Mouse (Mus musculus) kidney, embryonic 15.5 days (tissue): Measurements from ENCODE around the gene Pramef17. TPM values are rescaled to one million over a fixed set of nuclear protein-coding genes. Genes with fewer than 3 reads are reported as not detected.
"Not testable (repeated sequence)": the region's sequence is repeated elsewhere in the genome, so short reads cannot be mapped to it uniquely, and the experiment has no call there.

Experiments
- ATAC-seq: fragments of 200-750 bp; cut with Nextera tagmentation; replicated peaks from 2 replicates; pipeline ENCODE4 v1.8.0; 2017; ENCODE audit warnings: moderate TSS enrichment; ENCODE audit not compliant: low FRiP score
- H3K27ac ChIP-seq: fragments of 300-500 bp; sonication (generic); 2 replicates; pipeline ENCODE4 v1.5.1; 2015; ENCODE audit warnings: mild to moderate bottlenecking, inconsistent platforms
- H3K27me3 ChIP-seq: fragments of 300-500 bp; sonication (generic); 2 replicates; pipeline ENCODE4 v1.6.1; 2015; ENCODE audit warnings: inconsistent platforms
- H3K36me3 ChIP-seq: fragments of 300-500 bp; sonication (generic); 2 replicates; pipeline ENCODE4 v1.6.1; 2015; ENCODE audit warnings: inconsistent platforms
- H3K4me1 ChIP-seq: fragments of 300-500 bp; sonication (generic); 2 replicates; pipeline ENCODE4 v1.6.1; 2015; ENCODE audit warnings: inconsistent platforms
- H3K4me2 ChIP-seq: fragments of 300-500 bp; sonication (generic); 2 replicates; pipeline ENCODE4 v1.6.1; 2015; ENCODE audit warnings: moderate library complexity, mild to moderate bottlenecking, inconsistent platforms
- H3K4me3 ChIP-seq: fragments of 300-500 bp; sonication (generic); replicated peaks from 2 replicates; pipeline ENCODE4 v1.5.1; 2015; ENCODE audit warnings: mild to moderate bottlenecking, inconsistent platforms
- H3K9ac ChIP-seq: fragments of 300-500 bp; sonication (generic); 2 replicates; pipeline ENCODE4 v1.6.1; 2015; ENCODE audit warnings: mild to moderate bottlenecking, inconsistent platforms
- H3K9me3 ChIP-seq: fragments of 300-500 bp; sonication (generic); replicated peaks from 2 replicates; pipeline ENCODE4 v1.6.1; 2016; ENCODE audit warnings: inconsistent platforms
- WGBS: fragments of 180-500 bp; shearing (Covaris S2); methylation state at CpG from one replicate; pipeline ENCODE4 v1.1.7; 2015; ENCODE audit warnings: mixed read lengths; 5-methylcytosine and 5-hydroxymethylcytosine counted together
- polyA plus RNA-seq: library from polyadenylated mRNA; unstranded; fragments of >200 nt; fragmentation: Nextera tagmentation; extraction: Ambion mirVana; gene quantifications from 2 replicates; pipeline ENCODE4 v1.2.1, GENCODE M21; 2015

The Pramef17 gene
- polyA plus RNA-seq, result not detected in 2 replicates

DNA sequence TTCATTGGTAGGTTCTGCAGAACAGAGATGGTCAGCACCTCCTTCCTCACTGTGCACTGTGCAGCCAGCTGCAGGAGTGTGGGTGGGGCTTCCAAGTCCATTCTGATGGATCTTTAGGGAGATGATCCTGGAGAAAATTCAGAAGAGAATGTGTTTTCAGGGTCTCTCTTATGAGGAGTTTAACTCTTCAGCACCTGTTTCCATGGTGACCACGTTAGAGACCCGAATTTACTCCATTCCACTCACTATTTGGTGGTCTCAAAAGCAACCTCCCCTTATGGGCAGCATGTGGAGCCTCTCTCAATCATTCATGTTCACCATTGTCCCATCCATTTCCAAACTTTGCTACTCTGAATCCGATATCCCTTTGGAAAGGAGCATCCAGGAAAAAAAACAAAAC lies at the start of gene Pramef17:
TSS of gene Pramef17 (minus strand) at position 101 of the 400 bp plus-strand sequence.
- H3K27ac ChIP-seq, H3K36me3 ChIP-seq, H3K9me3 ChIP-seq, H3K4me2 ChIP-seq, H3K4me1 ChIP-seq, H3K4me3 ChIP-seq, H3K9ac ChIP-seq, H3K27me3 ChIP-seq, ATAC-seq: not testable (repeated sequence)
- 63% methylated on average over 3 of the region's 3 CpGs for WGBS

DNA sequence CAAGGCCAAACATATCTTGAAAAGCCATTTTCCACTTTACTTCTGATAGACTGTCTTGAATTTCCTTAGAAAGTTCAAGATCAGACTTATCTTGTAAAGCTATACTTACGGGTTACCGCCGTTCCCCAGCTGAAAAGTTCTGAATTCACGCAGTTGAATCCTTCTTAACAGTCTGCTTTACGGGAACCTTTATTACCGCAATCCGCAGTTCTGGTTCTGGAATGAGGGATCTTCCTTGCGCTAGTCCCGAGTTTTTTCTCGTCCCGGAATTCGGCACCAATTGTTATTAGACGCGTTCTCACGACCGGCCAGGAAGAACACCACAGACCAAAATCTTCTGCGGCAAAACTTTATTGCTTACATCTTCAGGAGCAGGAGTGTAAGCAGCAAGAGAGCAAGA lies 6.0 kb downstream of the Pramef17 start:
- H3K4me1 ChIP-seq, H3K4me2 ChIP-seq, H3K9me3 ChIP-seq, H3K27ac ChIP-seq, ATAC-seq, H3K9ac ChIP-seq, H3K27me3 ChIP-seq, H3K4me3 ChIP-seq, H3K36me3 ChIP-seq: not testable (repeated sequence)
- WGBS, result 96% methylated on average over 17 of the region's 17 CpGs

DNA sequence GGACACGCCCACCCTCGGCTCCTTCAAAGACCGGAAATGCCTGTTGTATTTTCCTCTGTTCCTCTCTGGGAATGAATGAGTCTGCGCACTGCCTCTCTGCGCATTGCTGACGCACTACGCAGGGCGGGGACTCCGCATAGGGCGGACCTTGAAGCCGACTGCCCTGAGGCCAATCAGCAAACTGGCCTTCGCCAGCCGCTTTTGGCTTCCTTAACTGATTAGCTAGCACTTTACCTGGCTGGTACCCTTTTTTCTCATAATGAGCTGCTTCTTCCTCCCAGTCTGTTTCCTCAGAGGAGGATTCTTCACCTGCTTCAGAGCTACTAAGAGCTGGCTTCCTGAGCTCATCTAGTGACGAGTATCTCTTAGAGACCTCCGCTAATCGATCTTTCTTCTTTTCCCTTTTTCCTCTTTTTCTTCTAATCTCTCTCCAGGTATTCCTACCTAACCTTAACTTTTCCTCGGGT lies 6.7 kb downstream of the Pramef17 start:
- H3K4me2 ChIP-seq, H3K36me3 ChIP-seq, H3K9ac ChIP-seq, H3K4me3 ChIP-seq, H3K27ac ChIP-seq, ATAC-seq, H3K4me1 ChIP-seq, H3K9me3 ChIP-seq, H3K27me3 ChIP-seq: not testable (repeated sequence)
- 90% methylated on average over 10 of the region's 17 CpGs for WGBS

DNA sequence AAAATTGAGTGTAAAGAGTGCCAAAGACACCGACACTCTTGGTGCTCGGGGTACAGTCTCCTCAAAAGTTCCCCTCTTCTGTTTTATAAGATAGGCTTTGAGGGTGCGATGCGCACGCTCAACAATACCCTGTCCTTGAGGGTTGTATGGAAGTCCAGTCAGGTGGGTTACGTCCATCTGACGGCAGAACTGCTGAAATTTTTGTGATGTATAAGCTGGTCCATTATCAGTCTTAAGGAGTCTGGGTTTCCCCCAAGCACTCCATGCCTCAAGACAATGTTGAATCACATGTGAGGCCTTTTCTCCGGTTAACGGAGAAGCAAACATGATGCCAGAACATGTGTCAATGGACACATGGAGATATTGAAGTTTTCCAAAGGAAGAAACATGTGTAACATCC lies 8.4 kb downstream of the Pramef17 start:
- H3K27ac ChIP-seq, H3K4me2 ChIP-seq, ATAC-seq, H3K9ac ChIP-seq, H3K4me3 ChIP-seq, H3K4me1 ChIP-seq, H3K36me3 ChIP-seq, H3K27me3 ChIP-seq, H3K9me3 ChIP-seq: not testable (repeated sequence)
- 93% methylated on average over 4 of the region's 9 CpGs for WGBS

DNA sequence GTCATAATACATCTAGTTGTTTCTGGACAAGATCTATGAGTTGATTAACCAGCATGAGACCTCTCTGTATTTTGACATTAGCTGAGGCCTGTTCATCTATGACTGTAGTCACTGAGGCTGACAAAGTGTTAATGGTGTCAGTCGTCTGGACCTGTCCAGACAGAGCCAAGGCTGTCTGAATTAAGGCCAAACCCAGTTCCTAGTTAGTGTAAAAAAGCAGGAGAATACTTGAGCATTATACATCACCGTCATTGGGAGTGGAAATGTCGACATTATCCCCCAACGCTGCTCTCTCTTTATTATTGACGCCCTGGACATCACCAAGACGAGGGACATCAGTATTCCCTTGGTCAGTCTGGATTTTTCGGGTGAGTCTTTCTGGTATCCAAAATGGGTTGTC lies 9.0 kb downstream of the Pramef17 start:
- not testable (repeated sequence) for H3K9me3 ChIP-seq, ATAC-seq, H3K27me3 ChIP-seq, H3K27ac ChIP-seq, H3K4me3 ChIP-seq, H3K9ac ChIP-seq, H3K36me3 ChIP-seq, H3K4me2 ChIP-seq, H3K4me1 ChIP-seq
- WGBS, result no CpG with 5 or more reads among the region's 7 CpGs

DNA sequence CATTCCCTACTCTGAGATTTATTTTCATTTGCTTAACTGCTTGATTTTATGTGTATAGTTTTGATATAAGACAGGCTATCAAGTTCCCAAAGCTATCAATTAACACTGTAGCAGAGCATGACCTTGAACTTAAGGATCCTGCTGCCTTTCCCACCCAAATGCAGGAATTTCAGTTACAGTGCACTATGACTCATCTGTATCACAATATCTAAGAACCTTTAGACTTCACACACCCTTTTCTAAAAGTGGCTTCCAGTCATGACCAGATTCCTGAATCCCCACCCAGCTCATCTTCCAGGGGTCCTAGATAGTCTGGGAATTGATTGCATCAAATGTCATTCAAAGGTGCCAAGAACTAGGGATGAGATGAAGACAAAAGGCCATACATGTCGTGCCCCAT lies 10.7 kb downstream of the Pramef17 start:
- not testable (repeated sequence) for H3K27me3 ChIP-seq, ATAC-seq, H3K4me1 ChIP-seq, H3K9ac ChIP-seq, H3K4me3 ChIP-seq, H3K4me2 ChIP-seq, H3K27ac ChIP-seq, H3K9me3 ChIP-seq, H3K36me3 ChIP-seq
- 57% methylated on average over 1 of the region's 1 CpGs for WGBS

DNA sequence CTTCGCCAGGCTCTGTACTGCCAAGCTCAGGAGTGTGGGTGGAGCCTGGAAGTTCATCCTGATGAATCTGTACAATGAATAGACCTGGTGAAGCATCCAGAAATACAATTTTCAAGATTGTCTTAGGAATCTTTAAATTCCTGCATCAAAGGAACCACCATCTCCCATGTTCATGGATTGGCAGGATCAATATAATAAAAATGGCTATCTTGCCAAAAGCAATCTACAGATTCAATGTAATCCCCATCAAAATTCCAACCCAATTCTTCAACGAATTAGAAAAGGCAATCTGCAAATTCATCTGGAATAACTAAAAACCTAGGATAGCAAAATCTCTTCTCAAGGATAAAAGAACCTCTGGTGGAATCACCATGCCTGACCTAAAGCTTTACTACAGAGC lies 27.3 kb downstream of the Pramef17 start, which contains the start of gene Gm13101:
TSS of gene Gm13101 (minus strand) at position 101 of the 400 bp plus-strand sequence.
- H3K27me3 ChIP-seq, H3K4me2 ChIP-seq, H3K4me3 ChIP-seq, H3K4me1 ChIP-seq, H3K9ac ChIP-seq, H3K9me3 ChIP-seq, H3K36me3 ChIP-seq, ATAC-seq, H3K27ac ChIP-seq: not testable (repeated sequence)
- 53% methylated on average over 2 of the region's 2 CpGs for WGBS

DNA sequence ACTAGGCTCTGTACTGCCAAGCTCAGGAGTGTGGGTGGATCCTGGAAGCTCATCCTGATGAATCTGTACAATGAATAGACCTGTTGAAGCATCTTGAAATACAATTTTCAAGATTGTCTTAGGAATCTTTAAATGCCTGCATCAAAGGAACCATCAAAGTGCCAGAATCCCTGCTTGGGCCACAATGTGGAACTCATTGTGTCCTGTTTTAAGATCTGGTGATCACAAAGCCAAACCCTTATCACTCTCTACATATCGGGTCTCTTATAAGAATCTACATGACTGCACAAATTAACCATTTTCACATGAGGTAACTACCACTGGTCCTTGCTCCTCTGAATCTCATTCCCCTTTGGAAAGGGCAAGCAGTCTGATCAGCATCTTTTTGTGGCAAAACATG lies 43.3 kb downstream of the Pramef17 start, which contains the start of gene Pramef25:
TSS of gene Pramef25 (minus strand) at position 101 of the 400 bp plus-strand sequence.
- H3K27ac ChIP-seq, H3K4me1 ChIP-seq, ATAC-seq, H3K27me3 ChIP-seq, H3K4me2 ChIP-seq, H3K4me3 ChIP-seq, H3K9me3 ChIP-seq, H3K9ac ChIP-seq, H3K36me3 ChIP-seq: not testable (repeated sequence)
- WGBS, result 81% methylated on average over 1 of the region's 1 CpGs

Other genes starting within 250 kb of the Pramef17 start
- gene Gm13023, start 205.0 kb downstream of the Pramef17 start, polyA plus RNA-seq, result not detected in 2 replicates
- gene Gm13084, start 178.3 kb downstream of the Pramef17 start, polyA plus RNA-seq, result not detected in 2 replicates
- gene Gm13103, start 147.9 kb downstream of the Pramef17 start, polyA plus RNA-seq, result not detected in 2 replicates
- not detected in 2 replicates for gene Pramef6, start 94.0 kb downstream of the Pramef17 start, polyA plus RNA-seq
- gene Pramef25, start 43.4 kb downstream of the Pramef17 start, polyA plus RNA-seq, result not detected in 2 replicates
- gene Gm13101, start 27.4 kb downstream of the Pramef17 start, polyA plus RNA-seq, result not detected in 2 replicates
- gene Pramel4, start 64.8 kb upstream of the Pramef17 start, polyA plus RNA-seq, result not detected in 2 replicates
- not detected in 2 replicates for gene Gm13102, start 112.1 kb upstream of the Pramef17 start, polyA plus RNA-seq
- not detected in 2 replicates for gene Oog3, start 168.3 kb upstream of the Pramef17 start, polyA plus RNA-seq
- not detected in 2 replicates for gene Oog2, start 196.3 kb upstream of the Pramef17 start, polyA plus RNA-seq
- not detected in 2 replicates for gene C87977, start 218.9 kb upstream of the Pramef17 start, polyA plus RNA-seq